In the genomic region with DNA sequence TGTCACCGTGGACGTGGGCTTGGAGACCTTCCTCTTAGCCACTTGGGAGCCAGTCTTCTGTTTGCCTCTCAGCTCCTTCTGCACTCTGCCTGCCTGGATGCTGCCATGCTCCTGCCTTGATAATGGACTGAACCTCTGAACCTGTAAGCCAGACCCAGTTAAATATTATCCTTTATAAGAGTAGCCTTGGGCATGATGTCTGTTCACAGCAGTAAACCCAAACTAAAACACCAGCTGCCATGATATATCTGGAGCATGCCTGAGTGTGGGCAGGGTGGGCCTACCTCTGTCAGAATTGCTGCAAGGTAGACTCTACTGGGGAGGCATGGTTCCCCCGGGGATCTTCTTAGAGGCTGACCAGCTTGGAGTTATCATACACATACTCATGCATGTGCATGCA, we compare ENCODE assay signal across 20 mouse cellular contexts. TPM values are rescaled to one million over a fixed set of nuclear protein-coding genes. Genes with fewer than 3 reads are reported as not detected.
"Had no signal": no experiment of that assay in that cellular context is flagged by ENCODE, and none has a peak within 500 bp of the region (broad histone marks: within the 10 kb centered on the region; RNA-seq: fewer than 3 reads in every experiment).

No protein-coding gene starts in this region.

- H3K4me2 ChIP-seq: intestine, embryonic 15.5 days; lung, embryonic 14.5 days; midbrain, embryonic 12.5 days; midbrain, embryonic 15.5 days; neural tube, embryonic 12.5 days; neural tube, embryonic 15.5 days; stomach, embryonic 15.5 days had no signal

- H3K4me1 ChIP-seq: intestine, embryonic 15.5 days; midbrain, embryonic 12.5 days; midbrain, embryonic 15.5 days; neural tube, embryonic 12.5 days; stomach, embryonic 15.5 days had no signal

- H3K9me3 ChIP-seq: intestine, embryonic 15.5 days; megakaryocyte, embryonic 14.5 days; midbrain, embryonic 12.5 days; midbrain, embryonic 15.5 days; neural tube, embryonic 12.5 days; neural tube, embryonic 15.5 days; stomach, embryonic 15.5 days had no signal

- H3K36me3 ChIP-seq: intestine, embryonic 15.5 days; midbrain, embryonic 12.5 days; midbrain, embryonic 15.5 days; neural tube, embryonic 12.5 days; neural tube, embryonic 15.5 days; stomach, embryonic 15.5 days had no signal

- H3K27ac ChIP-seq: intestine, embryonic 15.5 days; layer of hippocampus, adult 2 months; liver, embryonic 14.5 days; macrophage; midbrain, embryonic 12.5 days; midbrain, embryonic 15.5 days; neural tube, embryonic 12.5 days; neural tube, embryonic 15.5 days; stomach, embryonic 15.5 days had no signal

- H3K4me3 ChIP-seq: intestine, embryonic 15.5 days; layer of hippocampus, adult 2 months; megakaryocyte, embryonic 14.5 days; midbrain, embryonic 12.5 days; midbrain, embryonic 15.5 days; neural tube, embryonic 12.5 days; neural tube, embryonic 15.5 days; stomach, embryonic 15.5 days had no signal

- H3K9ac ChIP-seq: intestine, embryonic 15.5 days; liver, embryonic 14.5 days; liver, postnatal 0 days; lung, embryonic 14.5 days; midbrain, embryonic 12.5 days; midbrain, embryonic 15.5 days; neural tube, embryonic 12.5 days; neural tube, embryonic 15.5 days; stomach, embryonic 15.5 days had no signal

- ATAC-seq: intestine, embryonic 15.5 days; liver, postnatal 0 days; lung, postnatal 0 days; midbrain, embryonic 15.5 days had no signal

- H3K27me3 ChIP-seq: intestine, embryonic 15.5 days; midbrain, embryonic 12.5 days; midbrain, embryonic 15.5 days; neural tube, embryonic 12.5 days; neural tube, embryonic 15.5 days; stomach, embryonic 15.5 days had no signal

- DNase-seq: layer of hippocampus, adult 9-11 months; liver, postnatal 0 days; lung, embryonic 14.5 days; right cerebral cortex, adult 18-20 months; right cerebral cortex, postnatal 25 days; spleen, adult 18-20 months; thymus, postnatal 25 days had no signal

RNA-seq across cellular contexts. Expression of gene Slc35f3, which starts 41.0 kb away (rescaled TPM):
- polyA plus RNA-seq: limb, embryonic 11.5 days; liver, adult 2 months; liver, embryonic 14.5 days; liver, postnatal 0 days; macrophage had no signal
